Mouse (Mus musculus) liver, adult (tissue): ENCODE measurements around the gene Faf1.

ENCODE experiments used
- GATA4 ChIP-seq: IDR thresholded peaks from 2 replicates; pipeline ENCODE4 v1.6.1; 2014; ENCODE audit warnings: mild to moderate bottlenecking, low read length; ENCODE audit not compliant: insufficient replicate concordance

Faf1 gene

GRCm38 (mm10) chr4:109904487-109904886 lies 228.1 kb downstream of the Faf1 start:
- no peak for TF ChIP-seq GATA4

GRCm38 (mm10) chr4:109929058-109929457 lies 252.7 kb downstream of the Faf1 start:
- TF ChIP-seq GATA4, result no peak

GRCm38 (mm10) chr4:109930445-109930844 lies 254.1 kb downstream of the Faf1 start:
- TF ChIP-seq GATA4, result no peak

GRCm38 (mm10) chr4:109930935-109931334 lies 254.5 kb downstream of the Faf1 start:
- no peak for TF ChIP-seq GATA4

GRCm38 (mm10) chr4:109936557-109936956 lies 260.2 kb downstream of the Faf1 start:
- no peak for TF ChIP-seq GATA4

- no peak for TF ChIP-seq GATA4
Observed at GRCm38 (mm10) chr4:109939291-109939690, 262.9 kb downstream of the Faf1 start.

GRCm38 (mm10) chr4:109945554-109945953 lies 269.2 kb downstream of the Faf1 start:
- TF ChIP-seq GATA4, result no peak

- TF ChIP-seq GATA4, result no peak
Observed at GRCm38 (mm10) chr4:109949307-109949706, 272.9 kb downstream of the Faf1 start.

GRCm38 (mm10) chr4:109953509-109953908 lies 277.1 kb downstream of the Faf1 start:
- no peak for TF ChIP-seq GATA4

GRCm38 (mm10) chr4:109960201-109960935 lies 284.0 kb downstream of the Faf1 start:
- no peak for TF ChIP-seq GATA4

GRCm38 (mm10) chr4:109963570-109964279 lies 287.3 kb downstream of the Faf1 start:
- no peak for TF ChIP-seq GATA4

GRCm38 (mm10) chr4:109969561-109969960 lies 293.2 kb downstream of the Faf1 start:
- TF ChIP-seq GATA4, result no peak

- no peak for TF ChIP-seq GATA4
Observed at GRCm38 (mm10) chr4:109973991-109974654, 297.7 kb downstream of the Faf1 start.

GRCm38 (mm10) chr4:109974655-109975380 lies 298.4 kb downstream of the Faf1 start:
- TF ChIP-seq GATA4, result no peak

- TF ChIP-seq GATA4, result no peak
Observed at GRCm38 (mm10) chr4:109975381-109976240, 299.2 kb downstream of the Faf1 start.
